Mouse (Mus musculus) limb, embryonic 13.5 days (tissue): Measurements from ENCODE around the gene Arhgap45. TPM values are rescaled to one million over a fixed set of nuclear protein-coding genes. Genes with fewer than 3 reads are reported as not detected.
A peak's percentile ranks its signal among the peaks of the same experiment; 100 is the strongest.
"Not testable (repeated sequence)": the region's sequence is repeated elsewhere in the genome, so short reads cannot be mapped to it uniquely, and the experiment has no call there.

ENCODE experiments used
- ATAC-seq: fragments of 200-750 bp; cut with Nextera tagmentation; 2 replicates; pipeline ENCODE4 v1.8.0; 2017; ENCODE audit warnings: low read depth, moderate number of reproducible peaks, moderate TSS enrichment; ENCODE audit not compliant: low FRiP score
- H3K27ac ChIP-seq: fragments of 300-500 bp; sonication (generic); 2 replicates; pipeline ENCODE4 v1.5.1; 2015; ENCODE audit warnings: inconsistent platforms, mild to moderate bottlenecking, moderate library complexity
- H3K27me3 ChIP-seq: fragments of 300-500 bp; sonication (generic); 2 replicates; pipeline ENCODE4 v1.6.1; 2015; ENCODE audit warnings: mild to moderate bottlenecking, inconsistent platforms
- H3K36me3 ChIP-seq: fragments of 300-500 bp; sonication (generic); 2 replicates; pipeline ENCODE4 v1.6.1; 2015; ENCODE audit warnings: inconsistent platforms, mild to moderate bottlenecking, moderate library complexity
- H3K4me1 ChIP-seq: fragments of 300-500 bp; sonication (generic); 2 replicates; pipeline ENCODE4 v1.6.1; 2015; ENCODE audit warnings: inconsistent platforms
- H3K4me2 ChIP-seq: fragments of 300-500 bp; sonication (generic); replicated peaks from 2 replicates; pipeline ENCODE4 v1.6.1; 2015; ENCODE audit warnings: inconsistent platforms, mild to moderate bottlenecking, moderate library complexity
- H3K4me3 ChIP-seq: fragments of 300-500 bp; sonication (generic); 2 replicates; pipeline ENCODE4 v1.5.1; 2015; ENCODE audit warnings: moderate library complexity, mild to moderate bottlenecking, inconsistent platforms
- H3K9ac ChIP-seq: fragments of 300-500 bp; sonication (generic); 2 replicates; pipeline ENCODE4 v1.6.1; 2015; ENCODE audit warnings: mild to moderate bottlenecking, inconsistent platforms
- H3K9me3 ChIP-seq: fragments of 300-500 bp; sonication (generic); 2 replicates; pipeline ENCODE4 v1.6.1; 2016; ENCODE audit warnings: inconsistent platforms
- WGBS: fragments of 180-500 bp; shearing (Covaris S2); methylation state at CpG from one replicate; pipeline ENCODE4 v1.1.7; 2015; 5-methylcytosine and 5-hydroxymethylcytosine counted together
- polyA plus RNA-seq: library from polyadenylated mRNA; unstranded; fragments of >200 nt; fragmentation: Nextera tagmentation; extraction: Ambion mirVana; gene quantifications from 2 replicates; pipeline ENCODE4 v1.2.1, GENCODE M21; 2015

Gene Arhgap45
- polyA plus RNA-seq, 1 experiment from 2014 or later = 7.3 TPM

DNA sequence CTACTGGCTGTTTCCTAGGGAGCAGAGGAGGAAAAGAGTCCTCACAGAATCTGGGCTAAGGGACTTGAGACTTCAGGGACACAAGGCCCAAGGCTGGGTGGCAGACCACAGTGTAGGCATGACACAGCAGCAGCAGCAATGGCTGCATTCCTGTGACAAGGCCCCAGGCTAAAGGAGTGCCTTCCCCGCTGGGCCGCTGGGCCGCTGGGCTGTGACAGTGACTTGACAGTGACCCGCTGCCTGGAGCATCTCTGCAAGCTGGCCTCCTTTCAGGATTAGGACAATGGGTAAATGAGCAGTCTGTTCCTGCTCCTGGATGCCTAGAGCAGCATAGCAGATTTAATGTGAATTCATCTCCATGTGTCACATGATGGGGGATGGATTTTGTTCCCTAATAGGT, 27.6 kb downstream of the Arhgap45 start:
- WGBS = 50% methylated on average over 4 of the region's 4 CpGs
- ATAC-seq = no peak

GRCm38 (mm10) chr10:80045364-80045763, 28.9 kb downstream of the Arhgap45 start:
- H3K36me3 ChIP-seq, H3K9ac ChIP-seq, H3K4me2 ChIP-seq, ATAC-seq, H3K9me3 ChIP-seq, H3K27me3 ChIP-seq, H3K4me3 ChIP-seq, H3K27ac ChIP-seq: not testable (repeated sequence)
- H3K4me1 ChIP-seq = peaks cover 12% of the 10 kb centered on the region
- 83% methylated on average over 3 of the region's 4 CpGs for WGBS

More for the DNA sequence above, 27.6 kb downstream of the Arhgap45 start:
- Histone ChIP-seq H3K4me2 (no peak overlapping the region), H3K9ac (peak overlapping the region; percentile 39; the same call in 1 of the 2 replicates), H3K4me3 (no peak overlapping the region), H3K27ac (no peak overlapping the region), H3K9me3 (no peaks in the 10 kb centered on the region), H3K36me3 (no peaks in the 10 kb centered on the region), H3K4me1 (peaks cover 12% of the 10 kb centered on the region), H3K27me3 (no peaks in the 10 kb centered on the region)

DNA sequence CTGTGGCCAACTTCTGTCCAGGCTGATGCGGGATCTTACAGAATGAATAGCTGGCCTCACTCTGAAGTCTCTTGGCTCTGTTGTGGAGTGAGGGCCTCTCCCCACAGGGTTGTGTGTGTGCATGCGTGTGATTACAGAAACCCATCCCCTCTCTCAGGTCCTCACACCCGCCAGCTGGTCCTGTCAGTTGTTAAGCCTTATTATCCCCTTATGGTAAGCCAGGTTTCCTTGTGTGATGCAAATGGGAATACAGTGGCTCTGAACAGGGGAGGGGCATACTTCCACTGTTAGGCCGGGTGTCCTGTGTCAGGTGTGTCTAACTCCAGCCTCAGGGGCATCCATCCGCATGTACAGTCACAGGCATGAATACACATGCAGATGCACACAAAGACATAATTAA, 29.3 kb downstream of the Arhgap45 start:
- Histone ChIP-seq H3K9ac (no peak overlapping the region), H3K27me3 (no peaks in the 10 kb centered on the region), H3K9me3 (no peaks in the 10 kb centered on the region), H3K4me3 (no peak overlapping the region), H3K27ac (no peak overlapping the region), H3K4me1 (peaks cover 12% of the 10 kb centered on the region), H3K4me2 (no peak overlapping the region), H3K36me3 (no peaks in the 10 kb centered on the region)
- 77% methylated on average over 5 of the region's 5 CpGs for WGBS
- ATAC-seq = no peak

- H3K27ac ChIP-seq = no peak within 1 kb of the TSS; the same call in 1 of the 2 replicates
These were observed 30.6 kb downstream of the Arhgap45 start, which contains the start of gene Gpx4 for GRCm38 (mm10) chr10:80047041-80047565. TSS of gene Gpx4 (plus strand) at chr10:80047166.

GRCm38 (mm10) chr10:80048396-80048795, 31.9 kb downstream of the Arhgap45 start:
- H3K4me1 ChIP-seq = peaks cover 23% of the 10 kb centered on the region
- H3K4me2 ChIP-seq = no peak overlapping the region
- H3K27me3 ChIP-seq = no peaks in the 10 kb centered on the region
- no peak overlapping the region for H3K4me3 ChIP-seq
- WGBS = 34% methylated on average over 5 of the region's 5 CpGs
- H3K9ac ChIP-seq = no peak overlapping the region
- peak overlapping the region; percentile 67; the same call in 1 of the 2 replicates for H3K27ac ChIP-seq
- no peaks in the 10 kb centered on the region for H3K36me3 ChIP-seq
- ATAC-seq = no peak
- no peaks in the 10 kb centered on the region for H3K9me3 ChIP-seq

More at GRCm38 (mm10) chr10:80047041-80047565, 30.6 kb downstream of the Arhgap45 start, which contains the start of gene Gpx4:
- no peak within 1 kb of the TSS for H3K4me3 ChIP-seq
- ATAC-seq = no peak
- no peak within 1 kb of the TSS for H3K4me2 ChIP-seq
- 40% methylated on average over 9 of the region's 9 CpGs for WGBS
- H3K9ac ChIP-seq = peak within 1 kb of the TSS; percentile 46
- peaks cover 18% of the 10 kb centered on the region for H3K4me1 ChIP-seq
- H3K9me3 ChIP-seq = no peaks in the 10 kb centered on the region
- H3K27me3 ChIP-seq = no peaks in the 10 kb centered on the region
- no peaks in the 10 kb centered on the region for H3K36me3 ChIP-seq

GRCm38 (mm10) chr10:80048834-80049233, 32.4 kb downstream of the Arhgap45 start:
- Histone ChIP-seq H3K9ac (no peak overlapping the region), H3K27ac (peak overlapping the region; percentile 67; the same call in 1 of the 2 replicates), H3K9me3 (no peaks in the 10 kb centered on the region), H3K4me1 (peaks cover 23% of the 10 kb centered on the region), H3K27me3 (no peaks in the 10 kb centered on the region), H3K36me3 (no peaks in the 10 kb centered on the region), H3K4me2 (no peak overlapping the region), H3K4me3 (no peak overlapping the region)
- ATAC-seq = no peak
- 65% methylated on average over 3 of the region's 3 CpGs for WGBS

DNA sequence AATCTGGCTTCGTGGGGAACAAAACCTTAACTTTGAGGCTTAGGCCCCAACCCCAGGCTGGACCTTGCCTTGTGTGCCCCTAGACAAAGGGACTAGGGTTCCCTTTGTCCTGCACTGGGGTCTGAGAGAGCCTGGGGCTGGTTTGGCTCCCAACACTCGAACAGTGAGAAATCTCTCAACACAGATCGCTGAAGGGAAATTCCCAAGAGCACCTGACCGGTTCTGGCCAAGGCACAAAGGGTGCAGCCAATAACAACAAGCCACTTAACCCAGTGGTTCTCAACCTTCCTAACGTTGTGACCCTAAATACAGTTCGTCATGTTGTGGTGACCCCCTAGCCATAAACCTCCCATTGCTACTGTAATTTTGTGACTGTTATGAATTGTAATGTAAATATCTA, 33.8 kb downstream of the Arhgap45 start:
- Histone ChIP-seq H3K27ac (no peak overlapping the region), H3K4me1 (peaks cover 34% of the 10 kb centered on the region), H3K4me2 (no peak overlapping the region), H3K9ac (peak overlapping the region; percentile 25; the same call in 1 of the 2 replicates), H3K27me3 (no peaks in the 10 kb centered on the region), H3K9me3 (no peaks in the 10 kb centered on the region), H3K4me3 (no peak overlapping the region), H3K36me3 (peaks cover 1% of the 10 kb centered on the region; the same call in 1 of the 2 replicates)
- no peak for ATAC-seq
- WGBS = 40% methylated on average over 6 of the region's 6 CpGs

DNA sequence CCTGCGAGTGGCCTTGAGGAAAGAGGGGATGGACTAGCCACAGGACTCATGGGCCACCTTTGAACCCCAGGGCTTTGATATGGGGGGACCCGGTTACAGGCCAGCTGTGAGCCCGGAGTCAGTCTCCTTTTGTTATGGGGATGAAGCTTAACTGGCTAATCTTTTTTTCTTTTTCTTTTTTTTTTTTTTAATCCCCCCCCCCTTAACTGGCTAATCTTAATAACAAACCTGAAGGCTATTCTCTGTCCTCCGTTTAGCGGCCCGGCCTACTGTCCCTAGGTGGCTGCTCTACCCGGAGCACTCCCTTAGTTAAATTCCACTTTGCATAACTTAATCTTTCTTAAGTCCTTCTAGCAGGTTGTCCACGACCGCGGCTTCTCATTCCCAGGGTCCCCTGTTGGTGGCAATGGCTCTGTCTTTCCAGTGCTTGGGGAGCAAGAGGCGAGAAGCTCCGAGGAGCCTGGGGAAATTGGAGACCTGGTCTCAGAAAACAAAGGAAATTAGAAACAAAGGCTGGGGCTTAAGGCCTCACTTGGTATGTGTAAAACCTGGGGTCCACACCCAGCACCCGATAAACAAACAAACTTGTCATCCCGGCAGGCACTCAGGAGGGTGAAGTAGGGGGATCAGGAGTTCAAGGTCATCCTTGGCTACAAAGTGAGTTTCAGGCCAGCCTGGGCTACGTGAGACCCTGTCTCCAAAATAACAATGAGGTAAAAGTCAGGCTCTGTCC, 34.6 kb downstream of the Arhgap45 start:
- Histone ChIP-seq H3K4me2 (no peak overlapping the region), H3K27me3 (no peaks in the 10 kb centered on the region), H3K4me3 (no peak overlapping the region), H3K36me3 (peaks cover 9% of the 10 kb centered on the region), H3K27ac (peak overlapping the region; percentile 28; the same call in 1 of the 2 replicates), H3K9me3 (no peaks in the 10 kb centered on the region), H3K9ac (peak overlapping the region; percentile 25; the same call in 1 of the 2 replicates), H3K4me1 (peaks cover 40% of the 10 kb centered on the region)
- 36% methylated on average over 15 of the region's 15 CpGs for WGBS
- ATAC-seq = no peak

DNA sequence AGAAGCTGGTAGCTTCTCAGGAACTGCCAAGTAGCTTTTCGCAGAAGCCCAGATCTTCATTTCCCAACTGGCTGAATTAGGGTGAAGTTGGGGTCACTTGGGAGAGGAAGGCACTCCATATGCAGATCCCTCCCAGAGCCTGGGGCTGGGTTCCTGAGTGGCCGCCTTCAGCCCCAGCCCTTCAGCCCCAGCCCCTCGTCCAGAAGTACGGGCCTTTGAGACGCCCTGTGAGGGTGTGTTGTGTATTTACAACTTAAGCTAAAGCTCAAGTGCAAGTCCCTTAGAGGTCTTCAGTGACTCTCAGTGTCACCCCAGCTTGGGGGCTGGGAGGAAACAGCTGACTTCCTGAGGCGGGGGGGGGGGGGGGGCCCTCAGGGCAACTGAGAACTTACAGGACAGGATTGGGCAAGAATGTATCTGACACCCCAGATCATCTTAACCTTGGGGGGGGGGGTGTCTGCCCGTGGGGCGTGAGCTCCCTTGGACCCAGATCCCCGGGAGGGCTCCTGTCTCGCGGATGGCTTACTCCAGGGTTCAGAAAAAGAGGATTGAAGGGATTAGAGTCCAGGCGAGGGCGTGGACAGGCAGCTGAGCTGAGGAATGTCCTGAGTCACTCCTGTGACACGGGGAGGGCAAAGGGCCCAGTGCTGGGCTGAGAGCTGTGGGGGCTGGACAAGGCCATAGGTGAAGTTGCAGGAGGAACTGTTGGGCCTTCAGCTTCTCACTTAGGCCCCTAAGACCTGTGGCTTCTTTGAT, 35.3 kb downstream of the Arhgap45 start:
- Histone ChIP-seq H3K9me3 (no peaks in the 10 kb centered on the region), H3K4me2 (0 out of 2 replicates have a peak overlapping the region, but pooled peaks have one; percentile 87), H3K4me1 (peaks cover 40% of the 10 kb centered on the region), H3K9ac (peak overlapping the region; percentile 39; the same call in 1 of the 2 replicates), H3K27ac (peak overlapping the region; percentile 28; the same call in 1 of the 2 replicates), H3K27me3 (no peaks in the 10 kb centered on the region), H3K4me3 (no peak overlapping the region), H3K36me3 (peaks cover 16% of the 10 kb centered on the region)
- ATAC-seq = no peak
- WGBS = 35% methylated on average over 13 of the region's 14 CpGs

- H3K9me3 ChIP-seq = no peaks in the 10 kb centered on the region
- no peak overlapping the region for H3K9ac ChIP-seq
- 84% methylated on average over 5 of the region's 5 CpGs for WGBS
- no peak overlapping the region for H3K4me3 ChIP-seq
- H3K27me3 ChIP-seq = no peaks in the 10 kb centered on the region
- H3K4me1 ChIP-seq = peaks cover 37% of the 10 kb centered on the region
- H3K4me2 ChIP-seq = peak overlapping the region; percentile 87; the same call in 1 of the 2 replicates
- no peak overlapping the region for H3K27ac ChIP-seq
- no peak for ATAC-seq
- peaks cover 22% of the 10 kb centered on the region for H3K36me3 ChIP-seq
These were observed 35.9 kb downstream of the Arhgap45 start for GRCm38 (mm10) chr10:80052374-80052764.

GRCm38 (mm10) chr10:80053259-80053780, 36.9 kb downstream of the Arhgap45 start:
- peak overlapping the region; percentile 97 for H3K27ac ChIP-seq
- ATAC-seq = peak; percentile 96
- H3K9ac ChIP-seq = peak overlapping the region; percentile 87
- H3K4me3 ChIP-seq = peak overlapping the region; percentile 73
- H3K27me3 ChIP-seq = no peaks in the 10 kb centered on the region
- H3K9me3 ChIP-seq = no peaks in the 10 kb centered on the region
- peaks cover 31% of the 10 kb centered on the region for H3K4me1 ChIP-seq
- peaks cover 31% of the 10 kb centered on the region for H3K36me3 ChIP-seq
- WGBS = under 1% methylated on average over 46 of the region's 47 CpGs
- H3K4me2 ChIP-seq = peak overlapping the region; percentile 87
